Mouse (Mus musculus) thymus, postnatal 14 days (tissue): ENCODE results near the gene Fcna.
A peak's percentile ranks its signal among the peaks of the same experiment; 100 is the strongest.

Source experiments
- DNase-seq: peaks from one replicate; pipeline ENCODE4 v3.0.0; 2021

Gene Fcna

GRCm38 (mm10) chr2:25627811-25628210 lies at the start of gene Fcna:
Gene Fcna, minus strand, starts transcription at chr2:25628030.
- no peak for DNase-seq

GRCm38 (mm10) chr2:25676486-25676885 lies 48.7 kb upstream of the Fcna start, which contains the start of gene Lcn6:
Gene Lcn6, plus strand, starts transcription at chr2:25676786.
- no peak for DNase-seq

- DNase-seq, result no peak
Observed at GRCm38 (mm10) chr2:25666516-25666915, 38.7 kb upstream of the Fcna start.

GRCm38 (mm10) chr2:25664125-25664524 lies 36.3 kb upstream of the Fcna start:
- DNase-seq, result no peak

- DNase-seq, result peak; percentile 83
Observed at GRCm38 (mm10) chr2:25663511-25663910, 35.7 kb upstream of the Fcna start.

GRCm38 (mm10) chr2:25661245-25661970 lies 33.6 kb upstream of the Fcna start:
- no peak for DNase-seq

GRCm38 (mm10) chr2:25660279-25660678 lies 32.4 kb upstream of the Fcna start:
- DNase-seq, result no peak

- no peak for DNase-seq
Observed at GRCm38 (mm10) chr2:25657652-25658051, 29.8 kb upstream of the Fcna start, which contains the start of gene Lcn5. Gene Lcn5, plus strand, starts transcription at chr2:25657952.

GRCm38 (mm10) chr2:25657246-25657645 lies 29.4 kb upstream of the Fcna start:
- no peak for DNase-seq

GRCm38 (mm10) chr2:25656691-25657090 lies 28.9 kb upstream of the Fcna start:
- DNase-seq, result no peak

- no peak for DNase-seq
Observed at GRCm38 (mm10) chr2:25654502-25654901, 26.7 kb upstream of the Fcna start.

- no peak for DNase-seq
Observed at GRCm38 (mm10) chr2:25652902-25653301, 25.1 kb upstream of the Fcna start, which contains the start of gene Lcn8. Gene Lcn8, plus strand, starts transcription at chr2:25653120.

- peak; percentile 65 for DNase-seq
Observed at GRCm38 (mm10) chr2:25639890-25640289, 12.1 kb upstream of the Fcna start.

GRCm38 (mm10) chr2:25634046-25634445 lies 6.2 kb upstream of the Fcna start:
- no peak for DNase-seq

- DNase-seq, result no peak
Observed at GRCm38 (mm10) chr2:25633616-25634015, 5.8 kb upstream of the Fcna start.

GRCm38 (mm10) chr2:25628738-25629137 lies 908 bp upstream of the Fcna start:
- DNase-seq, result no peak

- DNase-seq, result no peak
Observed at GRCm38 (mm10) chr2:25625986-25626385, 1.8 kb downstream of the Fcna start.

GRCm38 (mm10) chr2:25621229-25622200 lies 6.3 kb downstream of the Fcna start, which contains the start of gene Tmem141:
Gene Tmem141, minus strand, starts transcription at chr2:25622005.
- DNase-seq, result peak; percentile 68

- no peak for DNase-seq
Observed at GRCm38 (mm10) chr2:25620852-25621228, 7.0 kb downstream of the Fcna start.

- peak; percentile 33 for DNase-seq
Observed at GRCm38 (mm10) chr2:25620386-25620785, 7.4 kb downstream of the Fcna start.

GRCm38 (mm10) chr2:25617578-25617977 lies 10.3 kb downstream of the Fcna start, which contains the start of gene Ccdc183:
Gene Ccdc183, minus strand, starts transcription at chr2:25617678.
- DNase-seq, result no peak

- no peak for DNase-seq
Observed at GRCm38 (mm10) chr2:25616398-25616797, 11.4 kb downstream of the Fcna start.

- DNase-seq, result no peak
Observed at GRCm38 (mm10) chr2:25608671-25609070, 19.2 kb downstream of the Fcna start.
